10 mouse cellular contexts compared by ENCODE assay signal in the genomic region with DNA sequence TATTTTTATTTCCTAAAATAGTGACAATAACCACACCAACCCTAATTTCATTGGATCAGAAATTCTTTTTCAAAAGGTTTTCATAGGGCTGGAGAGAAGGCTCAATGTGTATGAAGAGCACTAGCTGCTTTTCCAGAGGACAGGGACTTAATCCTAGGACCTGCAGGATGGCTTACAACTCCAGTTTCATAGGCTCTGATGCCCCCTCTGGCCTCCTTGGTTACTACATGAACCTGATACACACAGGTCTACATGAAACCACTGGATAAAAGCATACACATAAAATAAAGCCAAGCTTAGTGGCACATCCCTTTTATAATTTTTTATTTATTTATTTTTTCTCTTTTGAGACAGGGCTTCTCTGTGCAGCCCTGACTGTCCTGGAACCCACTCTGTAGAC. TPM values are rescaled to one million over a fixed set of nuclear protein-coding genes. Genes with fewer than 3 reads are reported as not detected.
DNase-seq lines count a peak whose midpoint lies in the region; ATAC-seq lines count a peak whose summit lies in the region.
"Had no signal": no experiment of that assay in that cellular context is flagged by ENCODE, and none has a peak within 500 bp of the region (broad histone marks: within the 10 kb centered on the region; RNA-seq: fewer than 3 reads in every experiment).

No protein-coding gene starts in this region.

- H3K4me3 ChIP-seq in liver, embryonic 11.5 days (ENCODE audit: low read depth, low read length): no peak overlapping the region
- H3K4me3 ChIP-seq: liver, embryonic 13.5 days had no signal

- no peaks in the 10 kb centered on the region for H3K27me3 ChIP-seq in liver, embryonic 11.5 days (replicated peaks; ENCODE audit: control insufficient read depth, insufficient read depth, low read length)
- H3K27me3 ChIP-seq: liver, embryonic 13.5 days; Patski had no signal

- H3K4me1 ChIP-seq in liver, embryonic 11.5 days (replicated peaks; ENCODE audit: control insufficient read depth, insufficient read depth, low read length): no peaks in the 10 kb centered on the region

- no peak overlapping the region for H3K9ac ChIP-seq in liver, embryonic 11.5 days (ENCODE audit: low read depth, low read length)
- H3K9ac ChIP-seq: liver, embryonic 13.5 days had no signal

- H3K27ac ChIP-seq in liver, embryonic 11.5 days (ENCODE audit: low read depth, low read length): no peak overlapping the region
- H3K27ac ChIP-seq: liver, embryonic 13.5 days had no signal

- peak; percentile 33 for DNase-seq in embryo, embryonic 10 days (ENCODE audit: low spot score)
- DNase-seq in embryo, embryonic 9.5 days (ENCODE audit: extremely low spot score): no peak
- DNase-seq in liver: peak; percentile 38
- DNase-seq in liver, embryonic 11.5 days (ENCODE audit: low spot score): no peak
- peak; percentile 38 for DNase-seq in c-Kit-positive CD71-positive TER-119-negative erythroid progenitor cells, embryonic 14.5 days (ENCODE audit: low read depth)
- peak; percentile 50 to 63 for DNase-seq in kidney, postnatal 4 days
- peak; percentile 24 to 36 for DNase-seq in thymus, postnatal 36 days
- DNase-seq in c-Kit-positive CD71-positive TER-119-positive erythroid progenitor cells, embryonic 14.5 days (ENCODE audit: low spot score): no peak
- DNase-seq: liver, embryonic 13.5 days had no signal

- no peak overlapping the region for H3K4me2 ChIP-seq in liver, embryonic 11.5 days
- H3K4me2 ChIP-seq: liver, embryonic 13.5 days had no signal

- no peak for ATAC-seq in liver, embryonic 11.5 days (replicated peaks; ENCODE audit: low FRiP score)
- ATAC-seq: Patski had no signal

- H3K9me3 ChIP-seq in liver, embryonic 11.5 days (ENCODE audit: control insufficient read depth, low read length): no peaks in the 10 kb centered on the region
- H3K9me3 ChIP-seq: liver, embryonic 13.5 days had no signal

- no peaks in the 10 kb centered on the region for H3K36me3 ChIP-seq in liver, embryonic 11.5 days (ENCODE audit: control insufficient read depth, insufficient read depth, low read length)
- H3K36me3 ChIP-seq: liver, embryonic 13.5 days had no signal

RNA-seq across cellular contexts. Expression of a gene that starts 9.5 kb away (rescaled TPM):
- polyA plus RNA-seq in liver, embryonic 11.5 days (2014; fragmentation: Nextera tagmentation; extraction: Ambion mirVana): 13.6 and 13.7 TPM in 2 replicates

RNA-seq across cellular contexts. Expression of a gene that starts 43.7 kb away (rescaled TPM):
- 89.4 and 93.4 TPM in 2 replicates for polyA plus RNA-seq in liver, embryonic 11.5 days (2014; fragmentation: Nextera tagmentation; extraction: Ambion mirVana)

Comparison
In these comparisons a context has a peak if more than half of its experiments do, and no peak if none do; other contexts are left out.
1. DNase-seq: peak in embryo, embryonic 10 days (single experiment), liver (single experiment), c-Kit-positive CD71-positive TER-119-negative erythroid progenitor cells, embryonic 14.5 days (single experiment), kidney, postnatal 4 days (2 of 2) and thymus, postnatal 36 days (2 of 2); none in embryo, embryonic 9.5 days (single experiment), liver, embryonic 11.5 days (single experiment) and c-Kit-positive CD71-positive TER-119-positive erythroid progenitor cells, embryonic 14.5 days (single experiment).